Mouse (Mus musculus) liver, embryonic 12.5 days (tissue): ENCODE data around the gene Apba2. TPM values are rescaled to one million over a fixed set of nuclear protein-coding genes. Genes with fewer than 3 reads are reported as not detected.

Source experiments
- ATAC-seq: fragments of 200-750 bp; cut with Nextera tagmentation; 2 replicates; pipeline ENCODE4 v1.8.0; 2017; ENCODE audit warnings: moderate number of reproducible peaks, mild to moderate bottlenecking, moderate library complexity
- H3K27ac ChIP-seq: fragments of 300-500 bp; sonication (generic); 2 replicates; pipeline ENCODE4 v1.5.1; 2016; ENCODE audit warnings: mild to moderate bottlenecking
- H3K27me3 ChIP-seq: fragments of 300-500 bp; sonication (generic); replicated peaks from 2 replicates; pipeline ENCODE4 v1.6.1; 2016; ENCODE audit warnings: mild to moderate bottlenecking, moderate library complexity
- H3K36me3 ChIP-seq: fragments of 300-500 bp; sonication (generic); 2 replicates; pipeline ENCODE4 v1.6.1; 2016; ENCODE audit warnings: mild to moderate bottlenecking, moderate library complexity
- H3K4me1 ChIP-seq: fragments of 300-500 bp; sonication (generic); 2 replicates; pipeline ENCODE4 v1.6.1; 2016
- H3K4me2 ChIP-seq: fragments of 300-500 bp; sonication (generic); 2 replicates; pipeline ENCODE4 v1.6.1; 2016; ENCODE audit warnings: mild to moderate bottlenecking, moderate library complexity
- H3K4me3 ChIP-seq: fragments of 300-500 bp; sonication (generic); 2 replicates; pipeline ENCODE4 v1.5.1; 2016; ENCODE audit warnings: mild to moderate bottlenecking, moderate library complexity
- H3K9ac ChIP-seq: fragments of 300-500 bp; sonication (generic); 2 replicates; pipeline ENCODE4 v1.6.1; 2016; ENCODE audit warnings: mild to moderate bottlenecking, moderate library complexity
- H3K9me3 ChIP-seq: fragments of 300-500 bp; sonication (generic); replicated peaks from 2 replicates; pipeline ENCODE4 v1.6.1; 2016; ENCODE audit warnings: mild to moderate bottlenecking, moderate library complexity
- WGBS: fragments of 180-500 bp; shearing (Covaris S2); methylation state at CpG from one replicate; pipeline ENCODE4 v1.1.7; 2016; ENCODE audit not compliant: insufficient replicate concordance; 5-methylcytosine and 5-hydroxymethylcytosine counted together
- polyA plus RNA-seq: library from polyadenylated mRNA; unstranded; fragments of >200 nt; fragmentation: Nextera tagmentation; extraction: Ambion mirVana; gene quantifications from 2 replicates; pipeline ENCODE4 v1.2.1, GENCODE M21; 2016

Apba2 gene
- polyA plus RNA-seq, 1 experiment from 2014 or later = 0.18 TPM

GRCm38 (mm10) chr7:64574144-64574543 is 72.6 kb downstream of the Apba2 start:
- Histone ChIP-seq H3K4me1 (no peaks in the 10 kb centered on the region), H3K4me2 (no peak overlapping the region), H3K27ac (no peak overlapping the region), H3K36me3 (no peaks in the 10 kb centered on the region), H3K9me3 (no peaks in the 10 kb centered on the region), H3K27me3 (no peaks in the 10 kb centered on the region), H3K9ac (no peak overlapping the region), H3K4me3 (no peak overlapping the region)
- 71% methylated on average over 16 of the region's 16 CpGs for WGBS
- no peak for ATAC-seq

- no peak overlapping the region for H3K4me2 ChIP-seq
- 37% methylated on average over 1 of the region's 1 CpGs for WGBS
- no peak for ATAC-seq
Observed at GRCm38 (mm10) chr7:64576519-64576951, 75.0 kb downstream of the Apba2 start.

GRCm38 (mm10) chr7:64578176-64578575 is 76.7 kb downstream of the Apba2 start:
- 66% methylated on average over 6 of the region's 6 CpGs for WGBS
- Histone ChIP-seq H3K4me3 (no peak overlapping the region), H3K27me3 (no peaks in the 10 kb centered on the region), H3K36me3 (no peaks in the 10 kb centered on the region), H3K9ac (no peak overlapping the region), H3K27ac (no peak overlapping the region), H3K4me2 (no peak overlapping the region), H3K4me1 (no peaks in the 10 kb centered on the region), H3K9me3 (0 out of 2 replicates have a peak, but pooled peaks cover 3% of the 10 kb centered on the region)
- ATAC-seq = no peak

More at GRCm38 (mm10) chr7:64576519-64576951, 75.0 kb downstream of the Apba2 start:
- Histone ChIP-seq H3K27ac (no peak overlapping the region), H3K9ac (no peak overlapping the region), H3K36me3 (no peaks in the 10 kb centered on the region), H3K4me3 (no peak overlapping the region), H3K9me3 (no peaks in the 10 kb centered on the region), H3K27me3 (no peaks in the 10 kb centered on the region), H3K4me1 (no peaks in the 10 kb centered on the region)

- no peak for ATAC-seq
- WGBS = 63% methylated on average over 4 of the region's 4 CpGs
- H3K4me1 ChIP-seq = no peaks in the 10 kb centered on the region
- 0 out of 2 replicates have a peak, but pooled peaks cover 5% of the 10 kb centered on the region for H3K9me3 ChIP-seq
- H3K27me3 ChIP-seq = no peaks in the 10 kb centered on the region
- no peaks in the 10 kb centered on the region for H3K36me3 ChIP-seq
- H3K4me2 ChIP-seq = no peak overlapping the region
- no peak overlapping the region for H3K4me3 ChIP-seq
- H3K27ac ChIP-seq = no peak overlapping the region
- no peak overlapping the region for H3K9ac ChIP-seq
Observed at GRCm38 (mm10) chr7:64579887-64580286, 78.4 kb downstream of the Apba2 start.

- Histone ChIP-seq H3K4me1 (no peaks in the 10 kb centered on the region), H3K27me3 (no peaks in the 10 kb centered on the region), H3K4me2 (no peak overlapping the region), H3K4me3 (no peak overlapping the region), H3K9ac (no peak overlapping the region), H3K9me3 (0 out of 2 replicates have a peak, but pooled peaks cover 5% of the 10 kb centered on the region), H3K27ac (no peak overlapping the region), H3K36me3 (no peaks in the 10 kb centered on the region)
- WGBS = 58% methylated on average over 4 of the region's 4 CpGs
- no peak for ATAC-seq
Observed at GRCm38 (mm10) chr7:64580293-64580692, 78.8 kb downstream of the Apba2 start.

- no peak overlapping the region for H3K4me3 ChIP-seq
- no peak overlapping the region for H3K9ac ChIP-seq
- no peak for ATAC-seq
- no peak overlapping the region for H3K4me2 ChIP-seq
- no peaks in the 10 kb centered on the region for H3K36me3 ChIP-seq
- WGBS = 62% methylated on average over 8 of the region's 8 CpGs
- no peaks in the 10 kb centered on the region for H3K4me1 ChIP-seq
- H3K27me3 ChIP-seq = no peaks in the 10 kb centered on the region
- H3K9me3 ChIP-seq = 0 out of 2 replicates have a peak, but pooled peaks cover 5% of the 10 kb centered on the region
- no peak overlapping the region for H3K27ac ChIP-seq
Observed at GRCm38 (mm10) chr7:64582358-64582757, 80.9 kb downstream of the Apba2 start.

GRCm38 (mm10) chr7:64583670-64584121 is 82.2 kb downstream of the Apba2 start:
- no peaks in the 10 kb centered on the region for H3K27me3 ChIP-seq

GRCm38 (mm10) chr7:64586133-64586532 is 84.6 kb downstream of the Apba2 start:
- Histone ChIP-seq H3K27me3 (no peaks in the 10 kb centered on the region), H3K4me2 (no peak overlapping the region), H3K9me3 (peaks cover 5% of the 10 kb centered on the region; the same call in 1 of the 2 replicates), H3K4me3 (no peak overlapping the region), H3K36me3 (no peaks in the 10 kb centered on the region), H3K27ac (no peak overlapping the region), H3K9ac (no peak overlapping the region), H3K4me1 (no peaks in the 10 kb centered on the region)
- 72% methylated on average over 4 of the region's 4 CpGs for WGBS
- no peak for ATAC-seq

More at GRCm38 (mm10) chr7:64583670-64584121, 82.2 kb downstream of the Apba2 start:
- 0 out of 2 replicates have a peak, but pooled peaks cover 5% of the 10 kb centered on the region for H3K9me3 ChIP-seq
- H3K9ac ChIP-seq = no peak overlapping the region
- ATAC-seq = no peak
- 64% methylated on average over 6 of the region's 6 CpGs for WGBS
- no peaks in the 10 kb centered on the region for H3K36me3 ChIP-seq
- no peak overlapping the region for H3K27ac ChIP-seq
- no peak overlapping the region for H3K4me3 ChIP-seq
- no peak overlapping the region for H3K4me2 ChIP-seq
- no peaks in the 10 kb centered on the region for H3K4me1 ChIP-seq

- no peak overlapping the region for H3K9ac ChIP-seq
- H3K27ac ChIP-seq = no peak overlapping the region
- peaks cover 8% of the 10 kb centered on the region; the same call in 1 of the 2 replicates for H3K9me3 ChIP-seq
- no peaks in the 10 kb centered on the region for H3K4me1 ChIP-seq
- H3K27me3 ChIP-seq = no peaks in the 10 kb centered on the region
- H3K4me2 ChIP-seq = no peak overlapping the region
- no peaks in the 10 kb centered on the region for H3K36me3 ChIP-seq
- 77% methylated on average over 3 of the region's 3 CpGs for WGBS
- ATAC-seq = no peak
- no peak overlapping the region for H3K4me3 ChIP-seq
Observed at GRCm38 (mm10) chr7:64586571-64586970, 85.1 kb downstream of the Apba2 start.

- no peak overlapping the region for H3K9ac ChIP-seq
- H3K4me2 ChIP-seq = no peak overlapping the region
- no peaks in the 10 kb centered on the region for H3K36me3 ChIP-seq
- ATAC-seq = no peak
- no peaks in the 10 kb centered on the region for H3K27me3 ChIP-seq
- H3K4me3 ChIP-seq = no peak overlapping the region
- H3K4me1 ChIP-seq = no peaks in the 10 kb centered on the region
- peaks cover 5% of the 10 kb centered on the region; the same call in 1 of the 2 replicates for H3K9me3 ChIP-seq
- H3K27ac ChIP-seq = no peak overlapping the region
- WGBS = 56% methylated on average over 11 of the region's 11 CpGs
Observed at GRCm38 (mm10) chr7:64588636-64589389, 87.3 kb downstream of the Apba2 start.

- 54% methylated on average over 6 of the region's 6 CpGs for WGBS
- peaks cover 17% of the 10 kb centered on the region for H3K9me3 ChIP-seq
- no peaks in the 10 kb centered on the region for H3K4me1 ChIP-seq
- H3K36me3 ChIP-seq = no peaks in the 10 kb centered on the region
- no peak for ATAC-seq
- H3K9ac ChIP-seq = no peak overlapping the region
- H3K4me2 ChIP-seq = no peak overlapping the region
- H3K4me3 ChIP-seq = no peak overlapping the region
- no peaks in the 10 kb centered on the region for H3K27me3 ChIP-seq
- no peak overlapping the region for H3K27ac ChIP-seq
Observed at GRCm38 (mm10) chr7:64595256-64595655, 93.8 kb downstream of the Apba2 start.

GRCm38 (mm10) chr7:64596652-64597051 is 95.1 kb downstream of the Apba2 start:
- no peak overlapping the region for H3K4me3 ChIP-seq
- no peak for ATAC-seq
- H3K27ac ChIP-seq = no peak overlapping the region
- H3K36me3 ChIP-seq = no peaks in the 10 kb centered on the region
- no peak overlapping the region for H3K9ac ChIP-seq
- H3K27me3 ChIP-seq = no peaks in the 10 kb centered on the region
- H3K9me3 ChIP-seq = peaks cover 13% of the 10 kb centered on the region
- no peak overlapping the region for H3K4me2 ChIP-seq
- 69% methylated on average over 9 of the region's 9 CpGs for WGBS
- H3K4me1 ChIP-seq = no peaks in the 10 kb centered on the region
